ENCODE assay signal across 8 mouse cellular contexts in genomic region chr10:94034876-94035657, GRCm38 (mm10). TPM values are rescaled to one million over a fixed set of nuclear protein-coding genes. Genes with fewer than 3 reads are reported as not detected.
DNase-seq lines count a peak whose midpoint lies in the region; ATAC-seq and TF ChIP-seq lines count a peak whose summit lies in the region.

No protein-coding gene starts in this region.

- H3K79me2 ChIP-seq in liver, adult 2 months (ENCODE audit: control insufficient read depth, insufficient read depth, low read length), result peaks cover 28% of the 10 kb centered on the region; the same call in 1 of the 2 replicates

- H3K9ac ChIP-seq in hindbrain, embryonic 15.5 days, result peak overlapping the region; percentile 80
- H3K9ac ChIP-seq in liver, adult 2 months (ENCODE audit: low read depth, low read length), result peak overlapping the region; percentile 83
- peak overlapping the region; percentile 96 for H3K9ac ChIP-seq in midbrain, embryonic 15.5 days

- under 1% methylated on average over 30 of the region's 30 CpGs for WGBS in hindbrain, embryonic 15.5 days
- 2% methylated on average over 30 of the region's 30 CpGs for WGBS in liver, adult 2 months
- WGBS in midbrain, embryonic 15.5 days, result under 1% methylated on average over 30 of the region's 30 CpGs

- no peaks in the 10 kb centered on the region for H3K9me3 ChIP-seq in erythroblast, embryonic 14.5 days (ENCODE audit: control insufficient read depth, low read length)
- H3K9me3 ChIP-seq in hindbrain, embryonic 15.5 days, result no peaks in the 10 kb centered on the region
- H3K9me3 ChIP-seq in midbrain, embryonic 15.5 days, result no peaks in the 10 kb centered on the region

- DNase-seq in layer of hippocampus, adult 8-10 months (ENCODE audit: low spot score in 2 of 2), result peak; percentile 20 to 41
- DNase-seq in layer of hippocampus, adult 18-20 months (ENCODE audit: low spot score in 2 of 2), result no peak
- peak; percentile 81 for DNase-seq in adrenal gland, postnatal 14 days
- DNase-seq in liver, adult 2 months (ENCODE audit: extremely low read depth, low read depth, low spot score), result peak; percentile 44
- DNase-seq in urinary bladder, postnatal 10 days (ENCODE audit: low spot score), result peak; percentile 20

- H3K36me3 ChIP-seq in erythroblast, embryonic 14.5 days (ENCODE audit: control insufficient read depth), result peaks cover 6% of the 10 kb centered on the region
- peaks cover 2% of the 10 kb centered on the region; the same call in 1 of the 2 replicates for H3K36me3 ChIP-seq in hindbrain, embryonic 15.5 days
- no peaks in the 10 kb centered on the region for H3K36me3 ChIP-seq in liver, adult 2 months (ENCODE audit: control insufficient read depth, insufficient read depth, low read length)
- H3K36me3 ChIP-seq in midbrain, embryonic 15.5 days (replicated peaks), result no peaks in the 10 kb centered on the region

- peak overlapping the region; percentile 85 for H3K27ac ChIP-seq in hindbrain, embryonic 15.5 days (replicated peaks)
- H3K27ac ChIP-seq in liver, adult 2 months (replicated peaks; ENCODE audit: insufficient read depth, low read depth, low read length), result peak overlapping the region; percentile 51
- H3K27ac ChIP-seq in midbrain, embryonic 15.5 days, result peak overlapping the region; percentile 87

- peak overlapping the region; percentile 97 for H3K4me3 ChIP-seq in erythroblast, embryonic 14.5 days (replicated peaks)
- peak overlapping the region; percentile 68 for H3K4me3 ChIP-seq in hindbrain, embryonic 15.5 days
- peak overlapping the region; percentile 86 for H3K4me3 ChIP-seq in liver, adult 2 months (ENCODE audit: insufficient read depth, low read depth, low read length)
- H3K4me3 ChIP-seq in midbrain, embryonic 15.5 days, result peak overlapping the region; percentile 87

- no peak for TF ChIP-seq CTCF in liver, adult 2 months (IDR thresholded peaks at IDR 0.05; ENCODE audit: low read depth, low read length)

- no peaks in the 10 kb centered on the region for H3K27me3 ChIP-seq in erythroblast, embryonic 14.5 days (ENCODE audit: control insufficient read depth)
- H3K27me3 ChIP-seq in hindbrain, embryonic 15.5 days, result no peaks in the 10 kb centered on the region
- no peaks in the 10 kb centered on the region for H3K27me3 ChIP-seq in liver, adult 2 months (ENCODE audit: control insufficient read depth, insufficient read depth, low read length)
- no peaks in the 10 kb centered on the region for H3K27me3 ChIP-seq in midbrain, embryonic 15.5 days (replicated peaks)

- peak overlapping the region; percentile 70 for H3K4me2 ChIP-seq in hindbrain, embryonic 15.5 days
- peak overlapping the region; percentile 64 for H3K4me2 ChIP-seq in midbrain, embryonic 15.5 days

- peaks cover 31% of the 10 kb centered on the region for H3K4me1 ChIP-seq in erythroblast, embryonic 14.5 days (ENCODE audit: control insufficient read depth)
- H3K4me1 ChIP-seq in hindbrain, embryonic 15.5 days (replicated peaks), result peaks cover 37% of the 10 kb centered on the region
- peaks cover 14% of the 10 kb centered on the region for H3K4me1 ChIP-seq in liver, adult 2 months (ENCODE audit: control insufficient read depth, insufficient read depth, low read length)
- H3K4me1 ChIP-seq in midbrain, embryonic 15.5 days, result peaks cover 34% of the 10 kb centered on the region

- TF ChIP-seq POLR2A in liver, adult 2 months (IDR thresholded peaks at IDR 0.05; ENCODE audit: extremely low read depth, insufficient read depth, low read length), result 0 out of 2 replicates have a peak, but pooled peaks have one; percentile 7

- peak; percentile 74 for ATAC-seq in hindbrain, embryonic 15.5 days (ENCODE audit: low FRiP score, low read depth)
- peak; percentile 82 for ATAC-seq in midbrain, embryonic 15.5 days (replicated peaks)

RNA-seq across cellular contexts. Expression of gene Vezt, which starts 0.6 kb away (rescaled TPM):
- total RNA-seq in layer of hippocampus, adult 8-10 months (2022), result 10 to 100 TPM; 58.6 to 84.9 (median 69.7) TPM
- total RNA-seq in layer of hippocampus, adult 18-20 months (2021), result 10 to 100 TPM; 58.2 to 62.3 TPM
- total RNA-seq in adrenal gland, postnatal 14 days (2021), result 19.2 and 20.1 TPM in 2 replicates
- polyA plus RNA-seq in erythroblast, embryonic 14.5 days (2012), result 0.73 and 0.83 TPM in 2 replicates
- 51.3 and 55.3 TPM in 2 replicates for polyA plus RNA-seq in hindbrain, embryonic 15.5 days (2015; fragmentation: Nextera tagmentation; extraction: Ambion mirVana)
- total RNA-seq in liver, adult 2 months (2014; rRNA removed), result 9.2 and 11.7 TPM in 2 replicates
- polyA plus RNA-seq in liver, adult 2 months (2012; rRNA removed), result 6.4 and 6.5 TPM in 2 replicates
- 59.0 and 62.5 TPM in 2 replicates for polyA plus RNA-seq in midbrain, embryonic 15.5 days (2015; fragmentation: Nextera tagmentation; extraction: Ambion mirVana)

RNA-seq across cellular contexts. Expression of gene Fgd6, which starts 0.7 kb away (rescaled TPM):
- total RNA-seq in layer of hippocampus, adult 8-10 months (2022), result 10 to 100 TPM in 2 of 4 experiments, 1 to 10 TPM in 2; 7.7 to 12.2 (median 10.2) TPM
- 1 to 10 TPM; 9.8 to 9.9 TPM for total RNA-seq in layer of hippocampus, adult 18-20 months (2021)
- 8.2 and 9.2 TPM in 2 replicates for total RNA-seq in adrenal gland, postnatal 14 days (2021)
- 0.04 TPM in 2 replicates for polyA plus RNA-seq in erythroblast, embryonic 14.5 days (2012)
- 2.4 and 3.0 TPM in 2 replicates for polyA plus RNA-seq in hindbrain, embryonic 15.5 days (2015; fragmentation: Nextera tagmentation; extraction: Ambion mirVana)
- 17.2 and 17.8 TPM in 2 replicates for total RNA-seq in liver, adult 2 months (2014; rRNA removed)
- polyA plus RNA-seq in liver, adult 2 months (2012; rRNA removed), result 4.2 and 4.7 TPM in 2 replicates
- polyA plus RNA-seq in midbrain, embryonic 15.5 days (2015; fragmentation: Nextera tagmentation; extraction: Ambion mirVana), result 2.3 and 2.5 TPM in 2 replicates

Comparison
In these comparisons a context has a peak if more than half of its experiments do, and no peak if none do; other contexts are left out.
1. DNase-seq: peak in layer of hippocampus, adult 8-10 months (2 of 2), adrenal gland, postnatal 14 days (single experiment), liver, adult 2 months (single experiment) and urinary bladder, postnatal 10 days (single experiment); none in layer of hippocampus, adult 18-20 months (0 of 2).
2. Peak in every context shown above with its lines, with median percentiles within 50 percentile points of each other: H3K4me3 ChIP-seq, H3K27ac ChIP-seq and H3K9ac ChIP-seq.